Mouse (Mus musculus) stomach, embryonic 15.5 days (tissue): ENCODE measurements around the gene Apoa5. TPM values are rescaled to one million over a fixed set of nuclear protein-coding genes. Genes with fewer than 3 reads are reported as not detected.

Experiments used
- ATAC-seq: fragments of 200-750 bp; cut with Nextera tagmentation; 2 replicates; pipeline ENCODE4 v1.8.0; 2017; ENCODE audit warnings: low read depth, moderate number of reproducible peaks, moderate TSS enrichment; ENCODE audit not compliant: insufficient read depth, low FRiP score
- H3K27ac ChIP-seq: fragments of 300-500 bp; sonication (generic); 2 replicates; pipeline ENCODE4 v1.5.1; 2015; ENCODE audit warnings: mild to moderate bottlenecking, inconsistent platforms
- H3K27me3 ChIP-seq: fragments of 300-500 bp; sonication (generic); replicated peaks from 2 replicates; pipeline ENCODE4 v1.6.1; 2015; ENCODE audit warnings: inconsistent platforms
- H3K36me3 ChIP-seq: fragments of 300-500 bp; sonication (generic); 2 replicates; pipeline ENCODE4 v1.6.1; 2015; ENCODE audit warnings: inconsistent platforms
- H3K4me1 ChIP-seq: fragments of 300-500 bp; sonication (generic); 2 replicates; pipeline ENCODE4 v1.6.1; 2015; ENCODE audit warnings: inconsistent platforms
- H3K4me2 ChIP-seq: fragments of 300-500 bp; sonication (generic); 2 replicates; pipeline ENCODE4 v1.6.1; 2015; ENCODE audit warnings: mild to moderate bottlenecking, inconsistent platforms
- H3K4me3 ChIP-seq: fragments of 300-500 bp; sonication (generic); replicated peaks from 2 replicates; pipeline ENCODE4 v1.5.1; 2015; ENCODE audit warnings: inconsistent platforms
- H3K9ac ChIP-seq: fragments of 300-500 bp; sonication (generic); 2 replicates; pipeline ENCODE4 v1.6.1; 2015; ENCODE audit warnings: inconsistent platforms
- H3K9me3 ChIP-seq: fragments of 300-500 bp; sonication (generic); 2 replicates; pipeline ENCODE4 v1.6.1; 2016; ENCODE audit warnings: inconsistent platforms
- WGBS: fragments of 180-500 bp; shearing (Covaris S2); methylation state at CpG from one replicate; pipeline ENCODE4 v1.1.7; 2015; 5-methylcytosine and 5-hydroxymethylcytosine counted together
- polyA plus RNA-seq: library from polyadenylated mRNA; unstranded; fragments of >200 nt; fragmentation: Nextera tagmentation; extraction: Ambion mirVana; gene quantifications from 2 replicates; pipeline ENCODE4 v1.2.1, GENCODE M21; 2015

Apoa5 gene
- polyA plus RNA-seq, 1 experiment from 2014 or later, result 0.17 TPM

DNA sequence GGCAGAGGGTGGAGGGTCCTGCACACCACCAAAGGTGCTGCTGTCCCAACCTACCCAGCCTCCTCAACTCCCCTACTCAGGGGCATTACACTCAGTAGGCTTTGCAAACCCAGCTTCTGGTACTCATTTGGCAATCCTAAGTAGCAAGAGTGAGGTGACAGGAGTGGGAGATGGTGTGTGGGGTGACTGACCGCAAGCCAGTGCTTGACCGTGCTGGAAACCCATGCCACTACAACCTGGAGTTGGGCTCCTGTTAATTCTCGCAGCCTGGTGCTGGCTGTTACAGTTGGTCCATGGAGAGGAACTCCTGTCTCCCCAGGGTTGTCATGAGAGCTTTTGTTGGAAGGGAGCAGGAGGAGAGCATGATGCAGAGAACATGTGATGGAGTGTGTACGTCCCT, 2.3 kb downstream of the Apoa5 start:
- WGBS, result 92% methylated on average over 4 of the region's 4 CpGs
- no peak for ATAC-seq
- peaks cover 10% of the 10 kb centered on the region for H3K36me3 ChIP-seq
- peaks cover 7% of the 10 kb centered on the region for H3K4me1 ChIP-seq
- H3K9me3 ChIP-seq, result no peaks in the 10 kb centered on the region
- H3K4me3 ChIP-seq, result no peak overlapping the region
- no peak overlapping the region for H3K4me2 ChIP-seq
- H3K27me3 ChIP-seq, result peaks cover 16% of the 10 kb centered on the region; the same call in 1 of the 2 replicates
- no peak overlapping the region for H3K27ac ChIP-seq
- no peak overlapping the region for H3K9ac ChIP-seq

DNA sequence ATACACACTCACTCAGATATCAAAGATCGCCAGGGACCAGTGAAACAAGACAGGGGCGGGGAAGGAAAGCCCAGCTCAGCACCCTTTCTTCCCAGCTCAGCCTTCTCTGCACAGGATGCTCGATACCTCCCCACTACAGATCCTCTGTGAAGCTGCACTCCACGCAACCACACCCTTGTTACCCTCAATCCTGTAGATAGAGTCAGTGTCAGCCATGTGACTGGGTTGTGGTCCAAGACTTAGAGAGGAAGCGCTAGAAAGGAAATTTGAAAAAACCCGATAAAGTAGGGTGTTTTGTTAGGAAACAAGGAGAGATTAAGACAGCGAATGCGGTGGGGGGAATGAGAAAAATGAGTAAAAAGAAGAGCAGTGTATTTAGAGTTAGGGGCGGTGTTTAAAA, 3.6 kb downstream of the Apoa5 start:
- no peak overlapping the region for H3K9ac ChIP-seq
- H3K4me2 ChIP-seq, result peak overlapping the region; percentile 73; the same call in 1 of the 2 replicates
- H3K4me3 ChIP-seq, result peak overlapping the region; percentile 92; the same call in 1 of the 2 replicates
- H3K9me3 ChIP-seq, result no peaks in the 10 kb centered on the region
- 78% methylated on average over 9 of the region's 9 CpGs for WGBS
- H3K4me1 ChIP-seq, result peaks cover 7% of the 10 kb centered on the region
- H3K27ac ChIP-seq, result no peak overlapping the region
- peaks cover 23% of the 10 kb centered on the region for H3K36me3 ChIP-seq
- peaks cover 16% of the 10 kb centered on the region; the same call in 1 of the 2 replicates for H3K27me3 ChIP-seq
- ATAC-seq, result no peak

DNA sequence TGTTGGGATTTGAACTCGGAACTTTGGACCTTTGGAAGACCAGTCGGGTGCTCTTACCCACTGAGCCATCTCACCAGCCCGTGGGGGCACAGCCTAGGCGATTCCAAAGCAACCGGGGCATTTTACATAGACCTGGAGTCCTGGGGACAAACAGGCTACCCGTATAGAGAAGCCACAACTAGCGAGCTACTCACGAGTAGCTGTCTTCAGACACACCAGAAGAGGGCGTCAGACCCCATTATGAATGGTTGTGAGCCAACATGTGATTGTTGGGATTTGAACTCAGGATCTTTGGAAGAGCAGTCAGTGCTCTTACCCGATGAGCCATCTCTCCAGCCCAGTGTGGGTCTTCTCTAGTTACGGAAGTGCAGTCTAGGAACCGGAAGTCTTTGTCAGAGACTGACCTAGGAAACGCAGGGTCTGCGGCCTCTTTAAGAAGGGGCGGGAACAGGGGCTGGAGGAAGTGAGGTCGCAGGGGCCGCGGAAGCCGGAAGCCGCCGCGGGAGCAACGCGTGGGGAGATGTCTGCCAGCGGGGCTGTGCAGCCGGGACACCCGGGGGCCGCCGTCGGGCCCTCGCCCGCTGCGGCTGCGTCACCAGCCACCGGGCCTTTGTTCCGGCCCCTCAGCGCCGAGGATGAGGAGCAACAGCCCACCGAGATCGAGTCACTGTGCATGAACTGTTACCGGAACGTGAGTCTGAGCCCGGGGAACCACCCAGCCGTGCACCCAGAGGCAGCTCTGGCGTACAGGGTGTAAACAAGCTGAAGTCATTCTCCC, 4.4 kb downstream of the Apoa5 start, which contains the start of gene Zpr1:
Gene Zpr1 (plus strand): TSS at position 388 of the 778 bp plus-strand sequence.
- H3K9ac ChIP-seq, result peak within 1 kb of the TSS; percentile 60
- H3K36me3 ChIP-seq, result peaks cover 24% of the 10 kb centered on the region
- peaks cover 7% of the 10 kb centered on the region for H3K4me1 ChIP-seq
- peak within 1 kb of the TSS; percentile 73 for H3K4me2 ChIP-seq
- H3K4me3 ChIP-seq, result peak within 1 kb of the TSS; percentile 92
- peak; percentile 90 for ATAC-seq
- H3K9me3 ChIP-seq, result no peaks in the 10 kb centered on the region
- 5% methylated on average over 45 of the region's 45 CpGs for WGBS
- peaks cover 16% of the 10 kb centered on the region; the same call in 1 of the 2 replicates for H3K27me3 ChIP-seq
- peak within 1 kb of the TSS; percentile 69 for H3K27ac ChIP-seq

DNA sequence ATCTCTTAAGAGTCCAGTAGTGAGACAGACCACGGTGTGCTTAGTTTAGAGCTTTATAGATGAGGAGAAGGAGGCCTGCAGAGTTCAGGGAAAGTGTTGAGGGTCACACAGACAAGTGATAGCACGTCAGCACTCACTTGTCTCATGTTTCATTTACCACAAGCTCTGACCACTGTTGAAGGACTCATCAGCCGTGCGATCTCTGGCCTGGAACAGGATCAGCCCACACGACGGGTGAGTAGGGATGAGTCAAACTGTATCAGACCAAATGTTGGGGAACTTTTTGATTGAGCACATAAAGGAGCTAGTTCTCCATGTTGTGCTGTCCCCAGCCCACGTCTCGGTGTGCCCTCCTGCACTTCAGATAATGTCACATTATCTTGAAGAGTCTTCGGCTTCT, 6.1 kb downstream of the Apoa5 start:
- 82% methylated on average over 9 of the region's 9 CpGs for WGBS
- 0 out of 2 replicates have a peak overlapping the region, but pooled peaks have one; percentile 73 for H3K4me2 ChIP-seq

DNA sequence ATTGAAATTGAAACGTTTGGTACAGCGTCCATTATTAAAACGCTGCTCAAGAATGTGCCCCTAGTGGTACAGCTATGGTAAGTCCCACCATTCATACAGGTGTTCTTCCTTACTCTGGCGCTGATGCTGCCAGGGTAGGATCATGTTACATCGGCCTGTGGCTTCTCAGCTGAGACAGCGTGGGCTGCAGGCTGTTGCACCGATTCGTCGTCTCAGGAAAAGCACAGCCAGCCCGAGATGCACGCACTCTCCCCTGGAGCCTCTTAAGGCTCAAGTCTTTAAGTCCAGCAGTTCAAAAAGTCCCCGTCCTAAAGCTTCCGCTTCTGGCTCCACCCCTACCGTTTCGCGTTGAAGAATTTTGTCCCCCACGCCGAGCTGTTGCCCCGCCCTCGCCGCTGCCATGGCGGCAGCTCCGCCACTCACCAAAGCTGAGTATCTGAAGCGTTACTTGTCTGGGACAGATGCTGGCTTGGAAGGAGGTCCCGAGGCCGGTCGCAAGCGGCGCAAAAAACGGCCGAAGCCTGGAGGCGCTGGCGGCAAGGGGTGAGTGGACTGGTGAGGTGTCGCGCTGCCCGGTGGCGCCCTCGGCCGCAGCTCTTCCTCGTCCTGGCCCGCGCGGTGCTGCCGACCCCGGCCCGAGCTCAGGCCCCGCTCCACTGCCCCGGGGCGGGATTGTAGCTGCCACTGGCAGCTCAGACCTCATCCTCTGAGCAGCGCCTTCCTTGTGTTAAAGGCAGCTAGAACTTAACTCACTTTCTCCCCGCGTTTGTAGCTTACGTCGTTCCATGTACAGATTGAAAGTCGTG, 14.4 kb downstream of the Apoa5 start, which contains the start of gene Bud13:
Gene Bud13 (plus strand): TSS at position 378 of the 806 bp plus-strand sequence.
- ATAC-seq, result peak; percentile 88
- Histone ChIP-seq H3K9ac (peak within 1 kb of the TSS; percentile 87), H3K4me3 (peak within 1 kb of the TSS; percentile 99), H3K4me1 (peaks cover 8% of the 10 kb centered on the region), H3K27me3 (no peaks in the 10 kb centered on the region), H3K4me2 (peak within 1 kb of the TSS; percentile 78), H3K9me3 (no peaks in the 10 kb centered on the region), H3K36me3 (peaks cover 25% of the 10 kb centered on the region), H3K27ac (peak within 1 kb of the TSS; percentile 95)
- under 1% methylated on average over 55 of the region's 55 CpGs for WGBS

More for the DNA sequence above, 6.1 kb downstream of the Apoa5 start:
- H3K27me3 ChIP-seq, result peaks cover 11% of the 10 kb centered on the region; the same call in 1 of the 2 replicates
- H3K4me3 ChIP-seq, result no peak overlapping the region
- H3K36me3 ChIP-seq, result peaks cover 28% of the 10 kb centered on the region
- H3K4me1 ChIP-seq, result peaks cover 7% of the 10 kb centered on the region
- H3K27ac ChIP-seq, result no peak overlapping the region
- ATAC-seq, result no peak
- H3K9ac ChIP-seq, result no peak overlapping the region
- H3K9me3 ChIP-seq, result no peaks in the 10 kb centered on the region

DNA sequence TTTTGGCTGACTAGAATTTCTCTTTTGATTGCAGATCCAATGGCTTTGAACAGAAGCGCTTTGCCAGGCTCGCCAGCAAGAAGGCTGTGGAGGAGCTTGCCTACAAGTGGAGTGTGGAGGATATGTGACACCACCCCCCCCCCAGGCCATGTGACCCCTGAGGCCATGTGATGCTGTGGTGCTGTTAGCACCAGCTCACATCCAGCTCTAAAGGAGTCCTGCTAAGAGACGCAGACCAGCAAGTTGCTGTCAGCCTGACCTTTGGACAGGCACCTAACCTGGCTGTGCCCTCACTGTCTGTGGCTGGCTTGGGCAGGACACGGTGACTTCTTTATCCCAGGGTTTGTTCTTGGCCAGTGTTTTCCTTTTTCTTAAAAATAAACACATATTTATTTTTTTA, 29.9 kb downstream of the Apoa5 start:
- no peak overlapping the region for H3K4me3 ChIP-seq
- no peak overlapping the region for H3K4me2 ChIP-seq
- ATAC-seq, result no peak
- no peak overlapping the region for H3K27ac ChIP-seq
- WGBS, result 85% methylated on average over 4 of the region's 4 CpGs
- H3K9ac ChIP-seq, result no peak overlapping the region
- H3K36me3 ChIP-seq, result peaks cover 24% of the 10 kb centered on the region; the same call in 1 of the 2 replicates
- no peaks in the 10 kb centered on the region for H3K4me1 ChIP-seq
- no peaks in the 10 kb centered on the region for H3K27me3 ChIP-seq
- no peaks in the 10 kb centered on the region for H3K9me3 ChIP-seq

DNA sequence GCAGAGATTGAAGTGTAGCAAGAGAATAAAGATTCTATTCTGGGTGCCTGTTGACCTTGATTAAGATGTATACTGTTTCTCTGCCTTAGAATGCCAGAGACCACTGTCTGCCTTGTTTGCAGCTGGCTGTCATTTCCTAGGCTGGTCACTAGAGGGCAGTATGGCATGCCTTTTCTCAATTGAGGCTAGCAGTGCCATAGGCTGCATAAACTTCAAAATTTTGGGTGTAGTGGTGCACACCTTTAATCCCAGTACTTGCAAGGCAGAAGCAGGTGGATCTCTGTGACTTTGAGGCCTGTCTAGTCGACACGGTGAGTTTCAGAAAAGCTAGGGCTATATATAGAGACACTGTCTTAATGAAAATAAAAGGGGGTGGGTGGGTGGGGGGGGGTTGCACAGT, 33.7 kb downstream of the Apoa5 start:
- H3K27ac ChIP-seq, result no peak overlapping the region
- WGBS, result 13% methylated on average over 2 of the region's 2 CpGs
- H3K27me3 ChIP-seq, result no peaks in the 10 kb centered on the region
- no peak for ATAC-seq
- H3K4me1 ChIP-seq, result no peaks in the 10 kb centered on the region
- no peak overlapping the region for H3K4me2 ChIP-seq
- H3K9me3 ChIP-seq, result no peaks in the 10 kb centered on the region
- H3K36me3 ChIP-seq, result peaks cover 14% of the 10 kb centered on the region; the same call in 1 of the 2 replicates
- no peak overlapping the region for H3K4me3 ChIP-seq
- H3K9ac ChIP-seq, result no peak overlapping the region

DNA sequence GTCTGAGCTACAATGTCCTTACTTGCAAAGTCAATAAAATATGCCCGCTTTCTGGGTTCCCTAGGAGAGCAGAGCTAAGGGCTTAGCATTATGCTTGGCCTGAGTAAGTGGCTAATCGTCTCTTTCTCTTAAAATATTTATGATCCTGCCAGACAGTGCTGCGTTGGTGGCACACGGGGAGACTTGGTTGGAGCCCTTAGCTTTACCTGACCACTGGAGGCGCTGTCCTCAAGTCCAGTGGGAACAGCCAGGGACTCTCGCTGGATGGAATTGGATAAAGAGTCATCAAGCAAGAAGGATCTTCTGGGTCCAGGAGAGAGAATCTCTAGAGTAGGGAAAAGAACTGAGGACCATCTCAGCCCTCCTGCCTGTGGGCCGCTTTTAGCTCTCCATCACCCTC, 40.7 kb downstream of the Apoa5 start:
- no peak overlapping the region for H3K4me2 ChIP-seq

DNA sequence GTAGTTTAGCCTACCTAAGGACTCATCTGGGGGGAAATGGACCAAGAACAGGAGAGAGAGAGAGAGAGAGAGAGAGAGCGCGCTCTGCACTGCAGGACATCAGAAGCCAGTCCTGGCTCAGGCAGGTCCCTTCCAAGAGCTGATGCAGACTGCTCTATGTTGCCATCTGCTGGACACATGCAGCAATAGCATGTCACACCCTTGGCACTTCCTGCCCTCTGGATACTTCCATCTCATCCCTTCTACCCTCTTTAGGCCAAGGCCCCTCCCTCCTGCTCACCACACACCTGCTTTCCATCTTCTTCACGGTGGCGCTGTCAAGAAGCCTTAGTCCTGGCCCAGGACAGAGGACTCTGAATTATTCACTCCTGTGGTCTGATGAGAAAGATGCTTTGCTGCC, 46.1 kb downstream of the Apoa5 start:
- WGBS, result 11% methylated on average over 4 of the region's 4 CpGs
- no peak overlapping the region for H3K4me2 ChIP-seq
- no peaks in the 10 kb centered on the region for H3K36me3 ChIP-seq
- no peaks in the 10 kb centered on the region for H3K9me3 ChIP-seq
- ATAC-seq, result peak; percentile 32; the same call in 1 of the 2 replicates
- H3K27ac ChIP-seq, result no peak overlapping the region
- no peak overlapping the region for H3K4me3 ChIP-seq
- H3K9ac ChIP-seq, result no peak overlapping the region
- no peaks in the 10 kb centered on the region for H3K27me3 ChIP-seq
- no peaks in the 10 kb centered on the region for H3K4me1 ChIP-seq

More for the DNA sequence above, 40.7 kb downstream of the Apoa5 start:
- Histone ChIP-seq H3K27me3 (no peaks in the 10 kb centered on the region), H3K27ac (no peak overlapping the region), H3K4me1 (0 out of 2 replicates have a peak, but pooled peaks cover 2% of the 10 kb centered on the region), H3K9ac (no peak overlapping the region), H3K4me3 (no peak overlapping the region), H3K36me3 (no peaks in the 10 kb centered on the region), H3K9me3 (no peaks in the 10 kb centered on the region)
- ATAC-seq, result no peak
- 8% methylated on average over 7 of the region's 7 CpGs for WGBS

DNA sequence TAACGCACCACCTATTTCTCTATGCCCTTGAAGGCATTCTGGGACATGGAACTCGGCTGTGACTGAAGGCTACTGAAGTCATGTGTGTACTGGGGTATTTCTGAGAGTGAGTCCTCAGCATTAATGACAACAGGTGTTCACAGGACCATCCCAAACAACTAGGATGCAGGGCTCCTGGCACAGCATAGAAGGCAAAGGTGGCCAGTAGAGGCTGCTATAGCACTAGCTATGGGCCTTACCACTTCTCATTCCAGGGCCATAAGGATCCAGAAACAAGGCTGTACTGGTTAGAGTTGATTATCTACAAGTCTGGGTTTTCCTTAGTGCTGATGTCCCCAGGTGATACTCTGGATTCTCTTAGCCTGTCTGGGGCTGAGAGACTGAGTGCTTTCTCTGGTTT, 46.5 kb downstream of the Apoa5 start:
- Histone ChIP-seq H3K36me3 (no peaks in the 10 kb centered on the region), H3K9me3 (no peaks in the 10 kb centered on the region), H3K4me2 (no peak overlapping the region), H3K4me3 (no peak overlapping the region), H3K27ac (no peak overlapping the region), H3K4me1 (no peaks in the 10 kb centered on the region), H3K9ac (no peak overlapping the region), H3K27me3 (no peaks in the 10 kb centered on the region)
- no peak for ATAC-seq
- 46% methylated on average over 2 of the region's 2 CpGs for WGBS

DNA sequence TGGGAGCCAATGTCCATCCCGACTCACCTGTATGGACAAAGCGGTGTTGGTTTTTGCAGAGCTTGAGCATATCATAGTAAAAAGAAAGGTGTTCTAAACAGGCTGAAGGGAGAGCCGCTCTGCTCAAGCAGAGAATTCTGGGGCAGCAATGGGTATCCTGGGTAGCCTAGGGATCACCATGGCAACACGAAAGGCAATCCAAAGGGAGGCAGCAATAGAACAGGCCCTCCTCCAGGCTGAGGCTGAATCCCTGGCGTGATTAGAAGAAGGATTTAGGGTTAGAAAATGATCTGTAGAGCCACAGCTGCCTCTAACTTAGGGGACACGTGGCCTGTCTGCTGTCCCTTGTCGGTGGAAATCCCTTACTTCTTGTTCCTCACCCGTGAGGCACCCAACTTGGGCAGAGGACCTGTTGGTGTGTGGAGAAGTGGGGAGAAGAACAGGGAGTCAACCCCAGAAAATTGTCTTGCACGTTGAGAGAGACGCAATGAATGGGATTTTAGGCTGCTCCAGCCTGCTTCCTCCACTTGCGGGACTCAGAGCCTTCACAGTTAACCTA, 47.5 kb downstream of the Apoa5 start:
- Histone ChIP-seq H3K4me2 (no peak overlapping the region), H3K9me3 (no peaks in the 10 kb centered on the region), H3K4me3 (no peak overlapping the region), H3K27me3 (no peaks in the 10 kb centered on the region), H3K36me3 (no peaks in the 10 kb centered on the region), H3K4me1 (no peaks in the 10 kb centered on the region), H3K9ac (no peak overlapping the region), H3K27ac (no peak overlapping the region)
- 59% methylated on average over 11 of the region's 11 CpGs for WGBS
- ATAC-seq, result no peak
